Mouse (Mus musculus) hindbrain, postnatal 0 days (tissue): Measurements from ENCODE around the gene Ndst2. TPM values are rescaled to one million over a fixed set of nuclear protein-coding genes. Genes with fewer than 3 reads are reported as not detected.

Experiments used
- ATAC-seq: fragments of 200-750 bp; cut with Nextera tagmentation; 2 replicates; pipeline ENCODE4 v1.8.0; 2017; ENCODE audit warnings: mild to moderate bottlenecking, moderate TSS enrichment, moderate library complexity
- DNase-seq: peaks from one replicate; pipeline ENCODE4 v3.0.0-alpha.2; 2015; ENCODE audit warnings: low spot score
- H3K27ac ChIP-seq: fragments of 300-500 bp; sonication (generic); 2 replicates; pipeline ENCODE4 v1.5.1; 2014; ENCODE audit warnings: mild to moderate bottlenecking
- H3K27me3 ChIP-seq: fragments of 300-500 bp; sonication (generic); 2 replicates; pipeline ENCODE4 v1.6.1; 2014; ENCODE audit warnings: low read length, mixed read lengths; ENCODE audit not compliant: insufficient read depth
- H3K36me3 ChIP-seq: fragments of 300-500 bp; sonication (generic); 2 replicates; pipeline ENCODE4 v1.6.1; 2014; ENCODE audit warnings: low read length, mixed read lengths; ENCODE audit not compliant: insufficient read depth
- H3K4me1 ChIP-seq: fragments of 300-500 bp; sonication (generic); 2 replicates; pipeline ENCODE4 v1.6.1; 2014; ENCODE audit warnings: antibody characterized with exemption, low read length, mixed read lengths; ENCODE audit not compliant: insufficient read depth
- H3K4me2 ChIP-seq: fragments of 300-500 bp; sonication (generic); 2 replicates; pipeline ENCODE4 v1.6.1; 2014; ENCODE audit warnings: low read depth, mild to moderate bottlenecking, low read length, moderate library complexity, mixed read lengths
- H3K4me3 ChIP-seq: fragments of 300-500 bp; sonication (generic); 2 replicates; pipeline ENCODE4 v1.5.1; 2014; ENCODE audit warnings: low read length
- H3K9ac ChIP-seq: fragments of 300-500 bp; sonication (generic); replicated peaks from 2 replicates; pipeline ENCODE4 v1.6.1; 2014; ENCODE audit warnings: mild to moderate bottlenecking, low read length, moderate library complexity, mixed read lengths
- H3K9me3 ChIP-seq: fragments of 300-500 bp; sonication (generic); 2 replicates; pipeline ENCODE4 v1.6.1; 2016; ENCODE audit warnings: low read length, mixed read lengths
- CTCF ChIP-seq: IDR thresholded peaks from 2 replicates; pipeline ENCODE4 v1.5.1; 2016; ENCODE audit warnings: antibody characterized with exemption, control low read depth, low read depth
- WGBS: fragments of 180-500 bp; shearing (Covaris S2); extraction: QIAGEN DNeasy Blood & Tissue Kit; methylation state at CpG from one replicate; pipeline ENCODE4 v1.1.7; 2014; 5-methylcytosine and 5-hydroxymethylcytosine counted together
- polyA plus RNA-seq: library from polyadenylated mRNA; unstranded; fragments of >200 nt; fragmentation: Nextera tagmentation; extraction: Ambion mirVana; gene quantifications from 2 replicates; pipeline ENCODE4 v1.2.1, GENCODE M21; 2015
- total RNA-seq: library from RNA; depleted of rRNA; stranded (reverse); fragments of >200 nt; gene quantifications from 2 replicates; pipeline ENCODE4 v1.2.3, GENCODE M21; 2014

The Ndst2 gene
- total and polyA plus RNA-seq, 2 experiments from 2014 or later = 12.4 to 23.2 TPM

DNA sequence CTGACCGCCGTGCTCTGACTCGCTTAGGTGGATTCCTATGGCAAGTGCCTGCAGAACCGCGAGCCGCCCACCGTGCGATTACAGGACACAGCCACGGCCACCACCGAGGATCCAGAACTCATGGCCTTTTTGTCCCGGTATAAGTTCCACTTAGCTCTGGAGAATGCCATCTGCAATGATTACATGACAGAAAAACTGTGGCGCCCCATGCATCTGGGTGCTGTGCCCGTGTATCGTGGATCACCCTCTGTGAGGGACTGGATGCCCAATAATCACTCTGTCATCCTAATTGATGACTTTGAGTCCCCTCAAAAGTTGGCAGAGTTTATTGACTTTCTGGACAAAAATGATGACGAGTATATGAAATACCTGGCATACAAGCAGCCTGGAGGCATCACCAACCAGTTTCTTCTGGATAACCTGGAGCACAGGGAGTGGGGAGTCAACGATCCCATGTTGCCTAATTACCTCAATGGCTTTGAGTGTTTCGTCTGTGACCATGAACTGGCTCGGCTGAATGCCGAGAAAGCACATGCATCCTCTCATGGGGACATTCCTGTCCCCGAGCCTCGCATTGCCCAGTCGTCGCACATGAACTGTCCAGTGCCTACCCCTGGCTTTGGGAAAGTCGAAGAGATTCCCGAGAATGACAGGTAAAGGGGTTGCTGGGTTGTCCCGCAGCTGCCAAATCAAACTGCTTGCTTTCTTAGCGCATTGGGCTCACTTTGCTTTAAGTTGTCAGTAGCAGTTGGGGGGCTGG lies 38.4 kb downstream of the Ndst2 start:
- WGBS = 10% methylated on average over 26 of the region's 27 CpGs
- DNase-seq (no peak), ATAC-seq (no peak)
- Histone ChIP-seq H3K9me3 (no peaks in the 10 kb centered on the region), H3K4me1 (peaks cover 12% of the 10 kb centered on the region), H3K36me3 (peaks cover 30% of the 10 kb centered on the region), H3K27ac (peak overlapping the region; percentile 98), H3K9ac (peak overlapping the region; percentile 78), H3K27me3 (no peaks in the 10 kb centered on the region), H3K4me2 (peak overlapping the region; percentile 82), H3K4me3 (peak overlapping the region; percentile 73)
- TF ChIP-seq CTCF = no peak

DNA sequence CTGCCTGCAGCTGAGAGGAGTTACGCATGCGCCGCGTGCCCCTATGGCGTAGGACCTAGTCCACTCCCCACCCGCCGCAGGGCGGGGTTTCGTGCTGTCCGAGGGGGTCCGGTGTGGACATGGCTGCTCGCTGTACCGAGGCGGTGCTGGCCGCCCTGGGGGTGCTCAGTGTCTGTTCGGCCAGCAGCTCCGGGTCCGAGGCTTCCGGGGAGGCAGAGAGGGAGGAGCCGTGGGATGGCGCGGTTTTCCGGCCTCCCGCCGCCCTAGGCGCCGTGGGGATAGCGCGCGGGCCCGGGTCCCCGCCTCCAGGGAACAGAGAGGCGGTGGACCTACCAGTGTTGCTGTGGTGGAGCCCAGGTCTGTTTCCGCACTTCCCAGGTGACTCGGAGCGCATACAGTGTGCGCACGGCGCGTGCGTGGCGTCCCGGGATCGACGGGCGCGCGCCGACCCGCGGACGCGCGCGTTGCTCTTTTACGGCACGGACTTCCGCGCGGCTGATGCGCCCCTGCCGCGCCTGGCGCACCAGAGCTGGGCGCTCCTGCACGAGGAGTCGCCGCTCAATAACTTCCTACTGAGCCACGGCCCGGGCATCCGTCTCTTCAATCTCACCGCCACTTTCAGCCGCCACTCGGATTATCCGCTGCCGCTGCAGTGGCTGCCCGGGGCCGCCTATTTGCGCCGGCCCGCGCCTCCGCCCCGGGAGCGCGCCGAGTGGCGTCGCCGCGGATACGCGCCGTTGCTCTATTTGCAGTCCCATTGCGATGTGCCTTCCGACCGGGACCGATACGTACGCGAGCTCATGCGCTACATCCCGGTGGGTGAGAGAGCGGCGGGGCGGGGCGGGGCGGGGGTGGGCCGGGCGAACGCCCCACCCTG lies 39.2 kb downstream of the Ndst2 start, which contains the start of gene Fut11:
TSS of gene Fut11 (plus strand) at position 85 of the 877 bp plus-strand sequence.
- peak; percentile 94 for ATAC-seq
- H3K4me1 ChIP-seq = peaks cover 12% of the 10 kb centered on the region
- under 1% methylated on average over 106 of the region's 111 CpGs for WGBS

DNA sequence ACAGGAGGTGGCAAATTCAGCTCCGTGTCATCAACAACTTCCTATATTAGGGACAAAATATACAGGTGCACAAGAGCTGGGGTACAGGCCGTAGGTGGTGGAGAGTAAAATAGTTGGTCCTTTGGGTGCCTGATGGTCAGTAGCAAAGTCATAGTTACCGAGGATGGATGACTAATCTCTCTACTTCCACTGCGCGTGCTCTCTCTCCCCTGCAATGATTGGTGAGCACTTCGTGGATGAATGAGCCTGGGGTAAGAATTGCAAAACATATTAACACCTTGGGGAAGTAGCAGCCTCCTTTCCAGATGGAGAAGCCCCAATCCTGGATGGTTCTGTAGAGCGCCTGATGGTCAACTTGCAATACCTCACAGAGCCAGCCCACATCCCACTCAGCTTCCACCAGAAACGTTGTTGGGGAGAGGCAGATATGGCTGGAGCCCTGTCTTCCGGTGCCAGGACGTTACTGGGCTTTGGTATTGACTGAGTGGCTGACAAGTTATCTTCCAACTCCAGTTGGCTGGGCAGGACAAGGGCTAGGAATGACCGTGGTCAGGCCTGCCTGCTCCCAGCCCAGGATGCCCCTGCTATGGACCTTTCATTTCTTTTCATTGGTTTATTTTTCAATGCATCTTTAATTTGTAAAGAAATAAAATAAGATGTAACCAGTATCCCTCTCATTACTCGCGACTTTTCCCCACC lies 40.0 kb downstream of the Ndst2 start:
- peak; percentile 41; the same call in 1 of the 2 replicates for ATAC-seq
- DNase-seq = no peak
- Histone ChIP-seq H3K4me3 (peak overlapping the region; percentile 73), H3K4me2 (peak overlapping the region; percentile 82), H3K36me3 (peaks cover 41% of the 10 kb centered on the region), H3K9me3 (no peaks in the 10 kb centered on the region), H3K27me3 (no peaks in the 10 kb centered on the region), H3K4me1 (peaks cover 12% of the 10 kb centered on the region), H3K27ac (peak overlapping the region; percentile 98), H3K9ac (peak overlapping the region; percentile 78)
- TF ChIP-seq CTCF = 0 out of 2 replicates have a peak, but pooled peaks have one; percentile 1
- 46% methylated on average over 13 of the region's 13 CpGs for WGBS

More for the DNA sequence above, 39.2 kb downstream of the Ndst2 start, which contains the start of gene Fut11:
- no peaks in the 10 kb centered on the region for H3K27me3 ChIP-seq
- H3K4me3 ChIP-seq = peak within 1 kb of the TSS; percentile 73
- peak within 1 kb of the TSS; percentile 78 for H3K9ac ChIP-seq
- peak within 1 kb of the TSS; percentile 98 for H3K27ac ChIP-seq
- H3K36me3 ChIP-seq = peaks cover 34% of the 10 kb centered on the region
- H3K9me3 ChIP-seq = no peaks in the 10 kb centered on the region
- peak within 1 kb of the TSS; percentile 82 for H3K4me2 ChIP-seq
- DNase-seq = peak; percentile 96
- TF ChIP-seq CTCF = 0 out of 2 replicates have a peak, but pooled peaks have one; percentile 1

DNA sequence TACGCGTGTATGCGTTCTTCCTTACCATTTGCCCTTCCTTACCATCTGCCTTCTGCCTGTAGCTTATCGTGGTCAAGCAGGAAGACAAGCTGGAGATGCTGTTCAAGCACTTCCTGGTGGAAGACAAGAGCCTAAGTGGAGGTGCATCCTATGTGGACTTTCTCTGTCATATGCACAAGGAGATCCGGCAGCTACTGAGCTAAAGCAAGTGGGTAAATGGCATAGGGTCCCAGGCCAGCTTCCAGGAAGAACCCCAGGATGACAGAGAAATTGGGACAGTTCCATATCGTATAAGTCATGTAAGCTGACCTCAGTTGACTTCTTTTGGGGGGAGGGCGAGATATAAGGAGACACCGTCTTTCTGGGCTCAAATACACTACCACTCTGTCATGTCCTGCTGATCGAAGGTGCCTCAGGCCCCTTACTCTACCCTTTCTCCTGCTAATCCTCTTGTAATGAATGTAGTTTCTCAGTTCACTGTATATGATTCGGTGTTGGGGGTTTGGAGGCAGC lies 40.7 kb downstream of the Ndst2 start:
- peaks cover 12% of the 10 kb centered on the region for H3K4me1 ChIP-seq
- no peak overlapping the region for H3K4me2 ChIP-seq
- ATAC-seq (no peak), DNase-seq (no peak)
- no peak for TF ChIP-seq CTCF
- no peak overlapping the region for H3K4me3 ChIP-seq
- no peak overlapping the region for H3K27ac ChIP-seq
- WGBS = 92% methylated on average over 10 of the region's 10 CpGs
- peaks cover 48% of the 10 kb centered on the region for H3K36me3 ChIP-seq
- H3K9me3 ChIP-seq = no peaks in the 10 kb centered on the region
- no peak overlapping the region for H3K9ac ChIP-seq
- no peaks in the 10 kb centered on the region for H3K27me3 ChIP-seq

DNA sequence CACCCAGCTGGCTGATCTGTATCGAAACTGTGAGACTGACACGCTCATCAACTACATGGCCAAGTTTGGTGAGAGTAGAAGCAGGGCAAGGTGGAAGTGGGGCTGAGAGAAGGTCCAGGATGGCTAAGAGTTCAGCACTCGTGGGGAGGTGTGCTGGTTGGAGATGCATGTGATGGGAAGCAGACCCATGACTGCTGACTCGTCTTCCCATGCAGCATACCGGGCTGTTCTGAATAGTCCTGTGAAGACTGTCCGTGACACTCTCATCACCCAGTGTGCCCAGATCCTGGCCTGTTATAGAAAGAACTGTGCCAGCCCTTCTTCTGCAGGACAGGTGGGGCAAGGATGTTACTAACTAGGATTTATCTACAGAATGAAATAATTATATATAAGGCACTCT lies 42.6 kb downstream of the Ndst2 start:
- no peaks in the 10 kb centered on the region for H3K9me3 ChIP-seq
- H3K4me1 ChIP-seq = peaks cover 10% of the 10 kb centered on the region
- H3K27ac ChIP-seq = no peak overlapping the region
- peaks cover 63% of the 10 kb centered on the region for H3K36me3 ChIP-seq
- no peak overlapping the region for H3K4me3 ChIP-seq
- ATAC-seq = no peak
- no peak overlapping the region for H3K9ac ChIP-seq
- no peak overlapping the region for H3K4me2 ChIP-seq
- DNase-seq = no peak
- WGBS = 90% methylated on average over 6 of the region's 6 CpGs
- no peak for TF ChIP-seq CTCF
- no peaks in the 10 kb centered on the region for H3K27me3 ChIP-seq

DNA sequence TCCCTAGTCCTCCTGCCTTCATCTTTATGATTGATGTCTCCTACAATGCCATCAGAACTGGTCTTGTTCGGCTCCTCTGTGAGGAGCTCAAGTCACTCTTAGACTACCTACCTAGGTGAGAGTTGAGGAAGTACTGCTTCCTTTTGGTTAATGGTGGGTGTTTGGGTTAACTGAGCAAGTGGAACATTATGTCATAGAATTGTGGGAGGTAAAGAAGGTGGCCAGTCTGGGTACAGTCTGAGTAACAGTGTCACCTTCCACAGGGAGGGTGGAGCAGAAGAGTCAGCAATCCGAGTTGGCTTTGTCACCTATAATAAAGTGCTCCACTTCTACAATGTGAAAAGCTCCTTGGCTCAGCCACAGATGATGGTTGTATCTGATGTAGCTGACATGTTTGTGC lies 45.4 kb downstream of the Ndst2 start:
- H3K4me2 ChIP-seq = no peak overlapping the region
- H3K36me3 ChIP-seq = peaks cover 85% of the 10 kb centered on the region
- H3K9me3 ChIP-seq = no peaks in the 10 kb centered on the region
- no peak overlapping the region for H3K27ac ChIP-seq
- TF ChIP-seq CTCF = no peak
- H3K27me3 ChIP-seq = no peaks in the 10 kb centered on the region
- no peak for ATAC-seq
- no peaks in the 10 kb centered on the region for H3K4me1 ChIP-seq
- no peak overlapping the region for H3K4me3 ChIP-seq
- 95% methylated on average over 2 of the region's 2 CpGs for WGBS
- no peak overlapping the region for H3K9ac ChIP-seq
- DNase-seq = no peak
